Mouse (Mus musculus): ENCODE data around the gene Sec23ip. TPM values are rescaled to one million over a fixed set of nuclear protein-coding genes. Genes with fewer than 3 reads are reported as not detected.

The Sec23ip gene
- total and polyA plus RNA-seq, 3 experiments = 16.0 to 40.1 (median 19.3) TPM

DNA sequence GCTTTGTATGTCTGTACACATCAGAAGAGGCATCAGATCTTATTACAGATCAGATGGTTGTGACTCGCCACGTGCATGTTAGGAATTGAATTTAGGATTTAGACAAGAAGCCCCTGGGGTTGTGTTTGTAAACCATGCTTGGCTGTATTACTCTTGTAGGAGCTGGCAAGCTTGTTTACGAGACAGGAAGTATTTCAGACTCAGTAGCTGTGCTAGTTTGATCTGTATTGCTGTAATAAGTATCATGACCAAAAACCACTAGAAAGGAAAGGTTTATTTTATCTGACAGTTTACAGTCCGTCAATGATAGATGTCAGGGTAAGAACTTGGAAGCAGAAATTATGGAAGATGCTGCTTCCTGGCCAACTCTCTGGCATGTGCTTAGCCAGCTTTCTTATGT is 14.2 kb downstream of the Sec23ip start:
- H3K36me3 ChIP-seq (replicated peaks in 1 of 2; ENCODE audit: control insufficient read depth in 1 of 2, insufficient read depth in 1 of 2, low read length in 1 of 2) = peaks cover 72 to 84% of the 10 kb centered on the region in 2 experiments
- no peaks in the 10 kb centered on the region for H3K9me3 ChIP-seq (replicated peaks; ENCODE audit: low read length)
- in situ Hi-C loops (cut with MboI; ENCODE audit: low pct_ligation_motif_present, low pct_unique_long_range_greater_than_20kb, low sequenced_read_pairs) = loop anchor here (25.0 kb wide), 1 partner anchor 1753 kb away; the partner anchor contains the start of gene Ate1
- H3K27me3 ChIP-seq (replicated peaks) = no peaks in the 10 kb centered on the region
- H3K4me1 ChIP-seq (ENCODE audit: control insufficient read depth in 1 of 2, insufficient read depth in 2 of 2) = no peaks in the 10 kb centered on the region
- no peak for DNase-seq (ENCODE audit: extremely low read depth)
- dilution Hi-C loops (cut with MboI; ENCODE audit: extremely low pct_ligation_motif_present, extremely low pct_unique_long_range_greater_than_20kb, low sequenced_read_pairs) = no loop called here
- H3K9ac ChIP-seq (ENCODE audit: insufficient read depth, low read depth) = no peak overlapping the region
- no peak overlapping the region for H3K4me2 ChIP-seq (ENCODE audit: insufficient read depth, low read depth, poor library complexity, severe bottlenecking)
- TF ChIP-seq SIN3A (IDR thresholded peaks at IDR 0.05; ENCODE audit: low read length) (no peak), UBTF (IDR thresholded peaks at IDR 0.05; ENCODE audit: low read depth, low read length) (no peak), RAD21 (IDR thresholded peaks at IDR 0.05; ENCODE audit: low read depth, low read length) (no peak)
- no peaks in the 10 kb centered on the region for H3K79me2 ChIP-seq (replicated peaks; ENCODE audit: control insufficient read depth, extremely low read depth, insufficient read depth, poor library complexity, severe bottlenecking)
- H3K27ac ChIP-seq (ENCODE audit: insufficient read depth, low read depth) = no peak overlapping the region
- H3K4me3 ChIP-seq (replicated peaks in 1 of 3; ENCODE audit: low read depth in 2 of 3, low read length in 2 of 3, poor library complexity in 1 of 3) = no peak overlapping the region

- in situ Hi-C loops (cut with MboI; ENCODE audit: low pct_ligation_motif_present, low pct_unique_long_range_greater_than_20kb, low sequenced_read_pairs) = loop anchor here (25.0 kb wide), 1 partner anchor 1746 kb away; the partner anchor contains the start of gene Ate1
- no peak overlapping the region for H3K4me3 ChIP-seq (replicated peaks in 1 of 3; ENCODE audit: low read depth in 2 of 3, low read length in 2 of 3, poor library complexity in 1 of 3)
Measured at GRCm38 (mm10) chr7:128766696-128767095, 22.0 kb downstream of the Sec23ip start.

DNA sequence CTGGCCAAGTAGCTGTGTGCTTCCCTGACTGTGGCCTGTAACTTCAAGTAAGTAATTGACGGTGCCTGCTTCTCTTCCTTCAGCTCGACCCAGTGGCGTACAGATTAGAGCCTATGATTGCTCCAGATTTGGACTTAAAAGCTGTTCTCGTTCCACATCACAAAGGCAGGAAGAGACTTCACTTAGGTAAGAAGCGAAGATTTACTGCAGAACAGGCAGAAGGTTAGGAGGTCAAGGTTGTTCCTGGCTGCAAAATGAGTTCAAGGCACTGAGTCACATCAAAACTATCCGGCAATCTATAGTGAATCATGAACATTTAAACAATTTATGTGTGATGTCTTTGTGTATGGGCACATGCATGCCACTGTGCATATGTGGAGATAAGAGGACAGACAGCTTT is 32.5 kb downstream of the Sec23ip start:
- H3K36me3 ChIP-seq (replicated peaks in 1 of 2; ENCODE audit: control insufficient read depth in 1 of 2, insufficient read depth in 1 of 2, low read length in 1 of 2) = peaks cover 66 to 95% of the 10 kb centered on the region in 2 experiments
- dilution Hi-C loops (cut with MboI; ENCODE audit: extremely low pct_ligation_motif_present, extremely low pct_unique_long_range_greater_than_20kb, low sequenced_read_pairs) = no loop called here
- TF ChIP-seq ELF1 (IDR thresholded peaks at IDR 0.05; ENCODE audit: low read depth, low read length) (no peak), MEF2A (IDR thresholded peaks at IDR 0.05; ENCODE audit: borderline replicate concordance, low read depth, low read length) (no peak), ETS1 (conservative IDR thresholded peaks at IDR 0.05; ENCODE audit: low read depth, low read length) (no peak), CTCF (conservative IDR thresholded peaks at IDR 0.05 in 1 of 2, IDR thresholded peaks at IDR 0.05 in 1 of 2; ENCODE audit: low read depth in 2 of 2, low read length in 2 of 2) (no peak), E2F4 (IDR thresholded peaks at IDR 0.05; ENCODE audit: insufficient replicate concordance, low read depth, low read length) (no peak), MAX (IDR thresholded peaks at IDR 0.05; ENCODE audit: low read length) (no peak), USF1 (IDR thresholded peaks at IDR 0.05; ENCODE audit: low read depth, low read length) (no peak), GABPA (IDR thresholded peaks at IDR 0.05; ENCODE audit: insufficient replicate concordance, low read depth, low read length) (no peak), TBP (conservative IDR thresholded peaks at IDR 0.05; ENCODE audit: low read depth, low read length) (no peak), NELFE (IDR thresholded peaks at IDR 0.05; ENCODE audit: low read depth, low read length) (no peak), MYC (IDR thresholded peaks at IDR 0.05; ENCODE audit: low read depth, low read length) (no peak), RAD21 (IDR thresholded peaks at IDR 0.05; ENCODE audit: low read depth, low read length) (no peak)
- no peaks in the 10 kb centered on the region for H3K4me1 ChIP-seq (ENCODE audit: control insufficient read depth in 1 of 2, insufficient read depth in 2 of 2)
- no peak for DNase-seq (ENCODE audit: extremely low read depth)
- no peak overlapping the region for H3K27ac ChIP-seq (ENCODE audit: insufficient read depth, low read depth)
- H3K4me3 ChIP-seq (replicated peaks in 1 of 3; ENCODE audit: low read depth in 2 of 3, low read length in 2 of 3, poor library complexity in 1 of 3) = no peak overlapping the region
- no peaks in the 10 kb centered on the region for H3K9me3 ChIP-seq (replicated peaks; ENCODE audit: low read length)
- H3K4me2 ChIP-seq (ENCODE audit: insufficient read depth, low read depth, poor library complexity, severe bottlenecking) = no peak overlapping the region
- H3K79me2 ChIP-seq (replicated peaks; ENCODE audit: control insufficient read depth, extremely low read depth, insufficient read depth, poor library complexity, severe bottlenecking) = no peaks in the 10 kb centered on the region
- H3K9ac ChIP-seq (ENCODE audit: insufficient read depth, low read depth) = no peak overlapping the region
- in situ Hi-C loops (cut with MboI; ENCODE audit: low pct_ligation_motif_present, low pct_unique_long_range_greater_than_20kb, low sequenced_read_pairs) = no loop called here
- H3K27me3 ChIP-seq (replicated peaks) = no peaks in the 10 kb centered on the region

More at GRCm38 (mm10) chr7:128766696-128767095, 22.0 kb downstream of the Sec23ip start:
- Histone ChIP-seq H3K79me2 (replicated peaks; ENCODE audit: control insufficient read depth, extremely low read depth, insufficient read depth, poor library complexity, severe bottlenecking) (no peaks in the 10 kb centered on the region), H3K9me3 (replicated peaks; ENCODE audit: low read length) (peaks cover 3% of the 10 kb centered on the region), H3K27me3 (replicated peaks) (no peaks in the 10 kb centered on the region), H3K9ac (ENCODE audit: insufficient read depth, low read depth) (no peak overlapping the region), H3K4me1 (ENCODE audit: control insufficient read depth in 1 of 2, insufficient read depth in 2 of 2) (no peaks in the 10 kb centered on the region), H3K36me3 (replicated peaks in 1 of 2; ENCODE audit: control insufficient read depth in 1 of 2, insufficient read depth in 1 of 2, low read length in 1 of 2) (peaks cover 56 to 86% of the 10 kb centered on the region in 2 experiments), H3K27ac (ENCODE audit: insufficient read depth, low read depth) (no peak overlapping the region), H3K4me2 (ENCODE audit: insufficient read depth, low read depth, poor library complexity, severe bottlenecking) (no peak overlapping the region)
- dilution Hi-C loops (cut with MboI; ENCODE audit: extremely low pct_ligation_motif_present, extremely low pct_unique_long_range_greater_than_20kb, low sequenced_read_pairs) = no loop called here
- DNase-seq (ENCODE audit: extremely low read depth) = no peak
- no peak for TF ChIP-seq RAD21 (IDR thresholded peaks at IDR 0.05; ENCODE audit: low read depth, low read length)
- TF ChIP-seq MAX (IDR thresholded peaks at IDR 0.05; ENCODE audit: low read length) = no peak
- TF ChIP-seq TBP (conservative IDR thresholded peaks at IDR 0.05; ENCODE audit: low read depth, low read length) = no peak
- no peak for TF ChIP-seq UBTF (IDR thresholded peaks at IDR 0.05; ENCODE audit: low read depth, low read length)
- no peak for TF ChIP-seq MYC (IDR thresholded peaks at IDR 0.05; ENCODE audit: low read depth, low read length)
- TF ChIP-seq JUND (conservative IDR thresholded peaks at IDR 0.05; ENCODE audit: low read depth, low read length) = no peak

Measured in CH12.LX (cell line).